Mouse (Mus musculus): ENCODE data around the gene Msx2.

DNA sequence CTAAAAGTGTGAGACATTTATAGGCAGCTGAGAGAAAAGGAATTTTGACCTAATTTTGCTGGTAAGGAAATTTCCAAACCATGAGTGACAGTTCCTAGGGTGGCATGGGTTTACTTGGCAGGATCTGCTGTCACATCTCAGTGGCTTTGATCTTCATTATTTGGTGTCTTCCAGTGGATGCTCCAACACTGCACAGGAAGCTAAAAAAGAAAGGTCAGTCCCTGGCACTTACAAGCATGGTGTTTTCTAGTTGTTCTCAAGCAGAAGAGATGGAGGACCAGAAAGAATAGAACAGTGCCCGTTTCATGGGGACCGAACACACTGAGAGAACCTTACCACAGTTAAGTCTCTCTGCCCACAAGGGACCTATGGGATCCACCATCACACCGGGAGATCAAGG is 18.9 kb downstream of the Msx2 start:
- TF ChIP-seq POLR2A (IDR thresholded peaks at IDR 0.05; ENCODE audit: extremely low read depth, insufficient read depth, low read length) (no peak), CTCF (IDR thresholded peaks at IDR 0.05; ENCODE audit: extremely low read depth, insufficient read depth, low read length) (no peak)
